Mouse (Mus musculus) E14TG2a.4 (cell line): ENCODE data around the gene Fabp2.

Source experiments
- CTCF ChIP-seq: conservative IDR thresholded peaks from 2 replicates; pipeline ENCODE4 v1.5.1; 2014; ENCODE audit warnings: low read length
- NANOG ChIP-seq: IDR thresholded peaks from 2 replicates; pipeline ENCODE4 v1.6.1; 2014; ENCODE audit warnings: borderline replicate concordance, low read length, mixed read lengths
- POU5F1 ChIP-seq: IDR thresholded peaks from 2 replicates; pipeline ENCODE4 v1.6.1; 2014; ENCODE audit warnings: low read length, borderline replicate concordance

DNA sequence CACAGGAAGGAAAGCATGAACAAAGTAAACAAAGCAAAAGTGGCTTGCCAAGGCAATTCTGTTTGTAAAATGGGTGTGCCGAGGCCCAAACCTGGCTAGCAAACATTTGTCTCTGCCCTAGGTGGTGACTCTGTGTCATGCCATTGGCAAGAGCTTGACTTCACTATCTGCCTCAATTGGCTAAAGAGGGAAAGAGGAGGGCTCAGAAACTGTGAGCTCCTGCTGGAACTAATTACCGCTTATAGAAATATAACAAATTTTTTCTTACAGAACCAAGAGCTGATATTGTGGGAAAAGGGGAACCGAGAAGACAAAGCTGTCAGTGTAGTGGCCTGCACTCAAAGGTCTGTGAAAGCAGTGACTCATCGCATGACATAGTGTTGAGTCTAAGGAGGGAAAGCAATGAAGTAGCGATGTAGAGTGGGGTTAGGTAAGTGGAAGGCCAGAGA lies 6.5 kb upstream of the Fabp2 start:
- TF ChIP-seq CTCF (no peak), POU5F1 (no peak), NANOG (no peak)
